Mouse (Mus musculus) lung, embryonic 15.5 days (tissue): ENCODE measurements around the gene C3. TPM values are rescaled to one million over a fixed set of nuclear protein-coding genes. Genes with fewer than 3 reads are reported as not detected.

Experiments
- ATAC-seq: fragments of 200-750 bp; cut with Nextera tagmentation; 2 replicates; pipeline ENCODE4 v1.8.0; 2017; ENCODE audit warnings: moderate number of reproducible peaks, borderline replicate concordance; ENCODE audit not compliant: low FRiP score, low TSS enrichment; ENCODE audit errors: extremely low read depth
- H3K27ac ChIP-seq: fragments of 300-500 bp; sonication (generic); 2 replicates; pipeline ENCODE4 v1.5.1; 2015; ENCODE audit warnings: moderate library complexity, mild to moderate bottlenecking, inconsistent platforms
- H3K27me3 ChIP-seq: fragments of 300-500 bp; sonication (generic); 2 replicates; pipeline ENCODE4 v1.6.1; 2015; ENCODE audit warnings: inconsistent platforms
- H3K36me3 ChIP-seq: fragments of 300-500 bp; sonication (generic); 2 replicates; pipeline ENCODE4 v1.6.1; 2015; ENCODE audit warnings: inconsistent platforms
- H3K4me1 ChIP-seq: fragments of 300-500 bp; sonication (generic); 2 replicates; pipeline ENCODE4 v1.6.1; 2015; ENCODE audit warnings: inconsistent platforms
- H3K4me2 ChIP-seq: fragments of 300-500 bp; sonication (generic); 2 replicates; pipeline ENCODE4 v1.6.1; 2015; ENCODE audit warnings: inconsistent platforms, mild to moderate bottlenecking, moderate library complexity
- H3K4me3 ChIP-seq: fragments of 300-500 bp; sonication (generic); 2 replicates; pipeline ENCODE4 v1.5.1; 2015; ENCODE audit warnings: mild to moderate bottlenecking, inconsistent platforms
- H3K9ac ChIP-seq: fragments of 300-500 bp; sonication (generic); 2 replicates; pipeline ENCODE4 v1.6.1; 2015; ENCODE audit warnings: inconsistent platforms
- H3K9me3 ChIP-seq: fragments of 300-500 bp; sonication (generic); 2 replicates; pipeline ENCODE4 v1.6.1; 2016; ENCODE audit warnings: inconsistent platforms
- WGBS: fragments of 180-500 bp; shearing (Covaris S2); methylation state at CpG from one replicate; pipeline ENCODE4 v1.1.7; 2015; 5-methylcytosine and 5-hydroxymethylcytosine counted together
- polyA plus RNA-seq: library from polyadenylated mRNA; unstranded; fragments of >200 nt; fragmentation: Nextera tagmentation; extraction: Ambion mirVana; gene quantifications from 2 replicates; pipeline ENCODE4 v1.2.1, GENCODE M21; 2015

C3 gene
- polyA plus RNA-seq, 1 experiment from 2014 or later, result 2.5 TPM

GRCm38 (mm10) chr17:57214676-57215387, 13.1 kb downstream of the C3 start:
- Histone ChIP-seq H3K27me3 (no peaks in the 10 kb centered on the region), H3K9ac (no peak overlapping the region), H3K9me3 (no peaks in the 10 kb centered on the region), H3K4me2 (no peak overlapping the region), H3K4me3 (no peak overlapping the region), H3K4me1 (no peaks in the 10 kb centered on the region), H3K36me3 (no peaks in the 10 kb centered on the region), H3K27ac (no peak overlapping the region)
- WGBS, result 39% methylated on average over 13 of the region's 13 CpGs
- ATAC-seq, result no peak

- H3K9me3 ChIP-seq, result no peaks in the 10 kb centered on the region
- 66% methylated on average over 9 of the region's 9 CpGs for WGBS
- no peaks in the 10 kb centered on the region for H3K36me3 ChIP-seq
Observed at GRCm38 (mm10) chr17:57211501-57211900, 16.4 kb downstream of the C3 start.

GRCm38 (mm10) chr17:57209330-57209729, 18.6 kb downstream of the C3 start:
- no peaks in the 10 kb centered on the region for H3K4me1 ChIP-seq
- H3K4me2 ChIP-seq, result no peak overlapping the region
- H3K27me3 ChIP-seq, result no peaks in the 10 kb centered on the region
- 75% methylated on average over 4 of the region's 4 CpGs for WGBS
- H3K27ac ChIP-seq, result no peak overlapping the region
- ATAC-seq, result no peak
- H3K9me3 ChIP-seq, result no peaks in the 10 kb centered on the region
- H3K9ac ChIP-seq, result no peak overlapping the region
- no peaks in the 10 kb centered on the region for H3K36me3 ChIP-seq
- H3K4me3 ChIP-seq, result no peak overlapping the region

More at GRCm38 (mm10) chr17:57211501-57211900, 16.4 kb downstream of the C3 start:
- Histone ChIP-seq H3K4me1 (no peaks in the 10 kb centered on the region), H3K4me3 (no peak overlapping the region), H3K27me3 (no peaks in the 10 kb centered on the region), H3K27ac (no peak overlapping the region), H3K4me2 (no peak overlapping the region), H3K9ac (no peak overlapping the region)
- ATAC-seq, result no peak

- H3K4me2 ChIP-seq, result no peak overlapping the region
- no peaks in the 10 kb centered on the region for H3K4me1 ChIP-seq
- H3K9ac ChIP-seq, result no peak overlapping the region
- no peaks in the 10 kb centered on the region for H3K36me3 ChIP-seq
- no peaks in the 10 kb centered on the region for H3K27me3 ChIP-seq
- H3K9me3 ChIP-seq, result no peaks in the 10 kb centered on the region
- no peak overlapping the region for H3K27ac ChIP-seq
- no peak overlapping the region for H3K4me3 ChIP-seq
- 65% methylated on average over 3 of the region's 3 CpGs for whole genome bisulfite sequencing
- ATAC-seq, result no peak
Observed at GRCm38 (mm10) chr17:57207938-57208337, 20.0 kb downstream of the C3 start.

GRCm38 (mm10) chr17:57201841-57202724, 25.9 kb downstream of the C3 start:
- Histone ChIP-seq H3K36me3 (no peaks in the 10 kb centered on the region), H3K4me3 (no peak overlapping the region), H3K9me3 (no peaks in the 10 kb centered on the region), H3K9ac (no peak overlapping the region), H3K4me2 (no peak overlapping the region), H3K4me1 (no peaks in the 10 kb centered on the region), H3K27ac (no peak overlapping the region), H3K27me3 (no peaks in the 10 kb centered on the region)
- ATAC-seq, result no peak
- WGBS, result 69% methylated on average over 10 of the region's 10 CpGs

- Histone ChIP-seq H3K4me1 (no peaks in the 10 kb centered on the region), H3K27me3 (no peaks in the 10 kb centered on the region), H3K4me3 (no peak overlapping the region), H3K27ac (no peak overlapping the region), H3K9me3 (no peaks in the 10 kb centered on the region), H3K4me2 (no peak overlapping the region), H3K9ac (no peak overlapping the region), H3K36me3 (no peaks in the 10 kb centered on the region)
- 70% methylated on average over 3 of the region's 3 CpGs for WGBS
- ATAC-seq, result no peak
Observed at GRCm38 (mm10) chr17:57198252-57198651, 29.7 kb downstream of the C3 start.

- H3K4me3 ChIP-seq, result no peak overlapping the region
- H3K27ac ChIP-seq, result no peak overlapping the region
- no peak overlapping the region for H3K4me2 ChIP-seq
- no peaks in the 10 kb centered on the region for H3K4me1 ChIP-seq
- H3K36me3 ChIP-seq, result no peaks in the 10 kb centered on the region
- no peaks in the 10 kb centered on the region for H3K27me3 ChIP-seq
- no peak for ATAC-seq
- 72% methylated on average over 8 of the region's 8 CpGs for WGBS
- no peaks in the 10 kb centered on the region for H3K9me3 ChIP-seq
- H3K9ac ChIP-seq, result no peak overlapping the region
Observed at GRCm38 (mm10) chr17:57195326-57196010, 32.5 kb downstream of the C3 start.

GRCm38 (mm10) chr17:57194771-57195170, 33.2 kb downstream of the C3 start:
- Histone ChIP-seq H3K36me3 (no peaks in the 10 kb centered on the region), H3K4me1 (no peaks in the 10 kb centered on the region), H3K27me3 (no peaks in the 10 kb centered on the region), H3K9ac (no peak overlapping the region), H3K9me3 (no peaks in the 10 kb centered on the region), H3K4me2 (no peak overlapping the region), H3K4me3 (no peak overlapping the region), H3K27ac (no peak overlapping the region)
- 75% methylated on average over 3 of the region's 3 CpGs for WGBS
- ATAC-seq, result no peak

- Histone ChIP-seq H3K9ac (no peak within 1 kb of the TSS), H3K9me3 (no peaks in the 10 kb centered on the region), H3K27ac (no peak within 1 kb of the TSS), H3K27me3 (no peaks in the 10 kb centered on the region), H3K36me3 (no peaks in the 10 kb centered on the region), H3K4me2 (no peak within 1 kb of the TSS), H3K4me1 (no peaks in the 10 kb centered on the region), H3K4me3 (no peak within 1 kb of the TSS)
- no peak for ATAC-seq
- 67% methylated on average over 11 of the region's 11 CpGs for WGBS
Observed at GRCm38 (mm10) chr17:57194041-57194507, 33.9 kb downstream of the C3 start, which contains the start of gene Tnfsf14. Gene Tnfsf14, minus strand, starts transcription at chr17:57194177.

- H3K4me1 ChIP-seq, result no peaks in the 10 kb centered on the region
- no peak overlapping the region for H3K4me3 ChIP-seq
- WGBS, result 59% methylated on average over 12 of the region's 12 CpGs
- no peak overlapping the region for H3K4me2 ChIP-seq
- no peak overlapping the region for H3K9ac ChIP-seq
- no peaks in the 10 kb centered on the region for H3K27me3 ChIP-seq
- H3K36me3 ChIP-seq, result no peaks in the 10 kb centered on the region
- ATAC-seq, result no peak
- no peak overlapping the region for H3K27ac ChIP-seq
- no peaks in the 10 kb centered on the region for H3K9me3 ChIP-seq
Observed at GRCm38 (mm10) chr17:57188510-57189192, 39.3 kb downstream of the C3 start.

- no peaks in the 10 kb centered on the region for H3K27me3 ChIP-seq
- H3K36me3 ChIP-seq, result no peaks in the 10 kb centered on the region
- H3K4me3 ChIP-seq, result no peak overlapping the region
- no peaks in the 10 kb centered on the region for H3K9me3 ChIP-seq
- no peaks in the 10 kb centered on the region for H3K4me1 ChIP-seq
- H3K27ac ChIP-seq, result no peak overlapping the region
- WGBS, result 52% methylated on average over 2 of the region's 2 CpGs
- no peak overlapping the region for H3K9ac ChIP-seq
- no peak for ATAC-seq
- H3K4me2 ChIP-seq, result no peak overlapping the region
Observed at GRCm38 (mm10) chr17:57185641-57186040, 42.3 kb downstream of the C3 start.
